Mouse (Mus musculus) E14TG2a.4 (cell line): ENCODE results near the gene Magohb.

Source experiments
- CTCF ChIP-seq: conservative IDR thresholded peaks from 2 replicates; pipeline ENCODE4 v1.5.1; 2014; ENCODE audit warnings: low read length
- NANOG ChIP-seq: IDR thresholded peaks from 2 replicates; pipeline ENCODE4 v1.6.1; 2014; ENCODE audit warnings: borderline replicate concordance, low read length, mixed read lengths
- POU5F1 ChIP-seq: IDR thresholded peaks from 2 replicates; pipeline ENCODE4 v1.6.1; 2014; ENCODE audit warnings: low read length, borderline replicate concordance

GRCm38 (mm10) chr6:131327076-131327475 is 34.0 kb upstream of the Magohb start:
- no peak for TF ChIP-seq CTCF
- TF ChIP-seq POU5F1: no peak
- no peak for TF ChIP-seq NANOG
